Mouse (Mus musculus): ENCODE measurements around the gene Chrm2. TPM values are rescaled to one million over a fixed set of nuclear protein-coding genes. Genes with fewer than 3 reads are reported as not detected.

The Chrm2 gene
- total RNA-seq (2023), result not detected

GRCm38 (mm10) chr6:36387612-36388400 is at the start of gene Chrm2:
Gene Chrm2 (plus strand): TSS chr6:36388084.

